Mouse (Mus musculus): ENCODE data around the gene Gin1. TPM values are rescaled to one million over a fixed set of nuclear protein-coding genes. Genes with fewer than 3 reads are reported as not detected.
"Not testable (repeated sequence)": the region's sequence is repeated elsewhere in the genome, so short reads cannot be mapped to it uniquely, and the experiment has no call there.

Gin1 gene
- polyA plus RNA-seq, 1 experiment from 2014 or later, result 14.9 TPM

DNA sequence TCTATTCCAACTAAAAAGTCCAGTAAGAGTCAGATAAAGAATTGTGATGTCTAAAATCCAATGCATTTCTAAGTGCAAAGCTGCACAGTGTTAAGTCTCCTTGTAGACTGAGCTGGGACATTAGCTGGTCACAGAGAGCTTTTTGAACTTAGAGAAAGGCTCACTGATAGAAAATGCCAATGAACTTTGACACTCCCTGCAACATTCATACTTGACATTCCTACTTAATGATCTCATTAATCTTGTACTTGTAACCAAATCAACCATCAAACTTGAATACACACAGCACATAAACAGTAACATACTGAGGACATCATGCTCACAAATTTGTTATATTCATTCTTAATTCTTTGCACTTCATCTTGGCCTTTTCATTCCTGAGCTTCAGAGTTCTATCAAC is 10.1 kb upstream of the Gin1 start:
- Histone ChIP-seq H3K9me3 (ENCODE audit: control insufficient read depth, low read length) (no peaks in the 10 kb centered on the region), H3K4me3 (ENCODE audit: low read depth, low read length) (no peak overlapping the region), H3K4me2 (ENCODE audit: low read length) (no peak overlapping the region), H3K27ac (ENCODE audit: low read depth) (no peak overlapping the region), H3K27me3 (replicated peaks; ENCODE audit: control insufficient read depth, insufficient read depth, low read length) (no peaks in the 10 kb centered on the region), H3K4me1 (replicated peaks; ENCODE audit: control insufficient read depth, insufficient read depth, low read length) (no peaks in the 10 kb centered on the region), H3K36me3 (ENCODE audit: control insufficient read depth, insufficient read depth, low read length) (peaks cover 22% of the 10 kb centered on the region), H3K9ac (ENCODE audit: low read length) (no peak overlapping the region)
- DNase-seq (ENCODE audit: low spot score) (no peak), ATAC-seq (replicated peaks; ENCODE audit: low FRiP score, low TSS enrichment, low read depth) (no peak)

DNA sequence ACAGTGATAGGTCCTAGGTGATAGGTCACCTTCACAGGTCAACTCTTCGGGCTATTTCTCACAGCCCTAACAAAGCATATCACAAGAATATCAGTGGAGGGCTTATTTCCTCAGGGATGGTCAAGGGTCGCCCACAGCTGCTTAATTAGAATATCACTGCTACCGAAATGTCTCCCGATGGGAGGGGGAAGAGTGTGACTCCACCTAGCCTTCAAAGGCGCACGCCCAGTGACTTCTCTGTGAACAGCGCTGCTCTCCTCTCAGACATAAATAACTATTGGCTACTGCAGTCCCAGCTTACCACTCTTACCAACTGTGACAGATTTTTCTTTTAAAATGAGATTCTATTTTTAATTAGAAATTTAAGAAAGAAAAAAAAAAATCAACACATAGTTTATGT is 9.4 kb upstream of the Gin1 start:
- no peaks in the 10 kb centered on the region for H3K27me3 ChIP-seq (replicated peaks; ENCODE audit: control insufficient read depth, insufficient read depth, low read length)
- H3K9ac ChIP-seq (ENCODE audit: low read length), result no peak overlapping the region
- no peaks in the 10 kb centered on the region for H3K4me1 ChIP-seq (replicated peaks; ENCODE audit: control insufficient read depth, insufficient read depth, low read length)
- H3K4me3 ChIP-seq (ENCODE audit: low read depth, low read length), result no peak overlapping the region
- no peak for DNase-seq (ENCODE audit: low spot score)
- no peak overlapping the region for H3K27ac ChIP-seq (ENCODE audit: low read depth)
- peaks cover 15% of the 10 kb centered on the region for H3K36me3 ChIP-seq (ENCODE audit: control insufficient read depth, insufficient read depth, low read length)
- ATAC-seq (replicated peaks; ENCODE audit: low FRiP score, low TSS enrichment, low read depth), result no peak
- WGBS, result 63% methylated on average over 7 of the region's 7 CpGs
- no peak overlapping the region for H3K4me2 ChIP-seq (ENCODE audit: low read length)
- H3K9me3 ChIP-seq (ENCODE audit: control insufficient read depth, low read length), result no peaks in the 10 kb centered on the region

GRCm38 (mm10) chr1:97761477-97761876 is 8.5 kb upstream of the Gin1 start:
- H3K27ac ChIP-seq (ENCODE audit: low read depth), result no peak overlapping the region
- H3K4me2 ChIP-seq (ENCODE audit: low read length), result no peak overlapping the region
- no peak for ATAC-seq (replicated peaks; ENCODE audit: low FRiP score, low TSS enrichment, low read depth)
- H3K9me3 ChIP-seq (ENCODE audit: control insufficient read depth, low read length), result no peaks in the 10 kb centered on the region
- no peak overlapping the region for H3K4me3 ChIP-seq (ENCODE audit: low read depth, low read length)
- H3K27me3 ChIP-seq (replicated peaks; ENCODE audit: control insufficient read depth, insufficient read depth, low read length), result no peaks in the 10 kb centered on the region
- H3K4me1 ChIP-seq (replicated peaks; ENCODE audit: control insufficient read depth, insufficient read depth, low read length), result no peaks in the 10 kb centered on the region
- peaks cover 13% of the 10 kb centered on the region for H3K36me3 ChIP-seq (ENCODE audit: control insufficient read depth, insufficient read depth, low read length)
- WGBS, result 90% methylated on average over 6 of the region's 6 CpGs
- no peak overlapping the region for H3K9ac ChIP-seq (ENCODE audit: low read length)
- no peak for DNase-seq (ENCODE audit: low spot score)

DNA sequence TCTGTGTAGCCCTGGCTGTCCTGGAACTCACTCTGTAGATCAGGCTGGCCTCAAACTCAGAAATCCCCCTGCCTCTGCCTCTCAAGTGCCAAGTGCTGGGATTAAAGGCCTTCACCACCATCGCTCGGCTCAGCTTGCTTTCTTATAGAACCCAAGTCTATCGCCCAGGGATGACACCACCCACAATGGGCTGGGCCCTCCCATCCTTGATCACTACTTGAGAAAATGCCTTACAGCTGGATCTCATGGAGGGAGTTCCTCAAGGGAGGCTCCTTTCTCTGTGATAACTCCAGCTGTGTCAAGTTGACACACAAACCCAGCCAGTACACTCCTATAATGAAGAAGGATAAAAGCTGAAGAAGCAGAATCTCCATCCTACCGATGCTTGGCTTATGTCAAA is 4.3 kb upstream of the Gin1 start:
- DNase-seq (ENCODE audit: low spot score); H3K27me3 ChIP-seq (replicated peaks; ENCODE audit: control insufficient read depth, insufficient read depth, low read length); H3K36me3 ChIP-seq (ENCODE audit: control insufficient read depth, insufficient read depth, low read length); H3K4me2 ChIP-seq (ENCODE audit: low read length); H3K9me3 ChIP-seq (ENCODE audit: control insufficient read depth, low read length); H3K4me3 ChIP-seq (ENCODE audit: low read depth, low read length); ATAC-seq (replicated peaks; ENCODE audit: low FRiP score, low TSS enrichment, low read depth); H3K9ac ChIP-seq (ENCODE audit: low read length); H3K27ac ChIP-seq (ENCODE audit: low read depth): not testable (repeated sequence)
- 77% methylated on average over 4 of the region's 4 CpGs for WGBS
- H3K4me1 ChIP-seq (replicated peaks; ENCODE audit: control insufficient read depth, insufficient read depth, low read length), result peaks cover 12% of the 10 kb centered on the region; the same call in 1 of the 2 replicates

DNA sequence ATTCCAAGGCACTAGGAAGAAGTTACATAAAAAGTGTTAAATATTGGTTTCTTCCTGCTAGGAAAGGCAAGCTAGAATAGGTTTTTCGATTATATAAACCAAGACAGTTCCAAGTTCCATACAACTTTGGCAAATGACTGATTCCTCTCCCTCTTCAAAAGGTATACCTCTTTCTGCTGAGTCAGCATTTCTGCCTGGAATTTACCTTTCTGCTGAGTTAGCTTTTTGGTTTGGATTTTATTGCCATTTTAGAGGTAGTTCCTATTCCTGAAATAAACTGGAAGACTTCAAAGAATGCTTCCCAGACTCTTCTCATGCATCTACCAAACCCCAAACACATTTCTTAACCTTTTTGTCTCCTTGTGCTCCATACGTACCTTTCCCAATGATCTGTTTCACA is 1.9 kb upstream of the Gin1 start:
- no peak overlapping the region for H3K9ac ChIP-seq (ENCODE audit: low read length)
- WGBS, result 82% methylated on average over 2 of the region's 2 CpGs
- no peaks in the 10 kb centered on the region for H3K36me3 ChIP-seq (ENCODE audit: control insufficient read depth, insufficient read depth, low read length)
- DNase-seq (ENCODE audit: low spot score), result no peak
- H3K9me3 ChIP-seq (ENCODE audit: control insufficient read depth, low read length), result no peaks in the 10 kb centered on the region
- H3K4me3 ChIP-seq (ENCODE audit: low read depth, low read length), result no peak overlapping the region; the same call in 1 of the 2 replicates
- peaks cover 15% of the 10 kb centered on the region for H3K4me1 ChIP-seq (replicated peaks; ENCODE audit: control insufficient read depth, insufficient read depth, low read length)
- peak overlapping the region; percentile 63 for H3K4me2 ChIP-seq (ENCODE audit: low read length)
- H3K27me3 ChIP-seq (replicated peaks; ENCODE audit: control insufficient read depth, insufficient read depth, low read length), result no peaks in the 10 kb centered on the region
- no peak overlapping the region for H3K27ac ChIP-seq (ENCODE audit: low read depth)
- no peak for ATAC-seq (replicated peaks; ENCODE audit: low FRiP score, low TSS enrichment, low read depth)

DNA sequence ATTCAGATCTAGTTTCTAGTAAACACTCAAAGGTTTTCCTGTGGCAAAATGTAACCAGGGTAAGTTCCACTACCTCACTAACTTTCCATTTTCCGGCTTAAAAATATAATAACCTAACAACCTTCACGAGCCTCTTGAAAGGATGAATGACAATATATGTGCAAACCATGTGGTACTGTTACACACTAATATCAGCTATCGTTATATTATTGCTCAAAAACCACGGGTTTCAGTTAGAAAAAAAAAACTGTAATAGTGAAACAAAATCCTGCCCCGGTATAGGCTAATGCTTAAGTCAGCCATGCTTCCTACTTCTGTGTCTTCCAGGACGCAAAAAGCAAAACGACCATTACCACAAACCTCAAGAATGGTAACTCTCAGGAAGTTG is 1.1 kb upstream of the Gin1 start:
- no peak; the same call in 1 of the 2 replicates for ATAC-seq (replicated peaks; ENCODE audit: low FRiP score, low TSS enrichment, low read depth)
- H3K36me3 ChIP-seq (ENCODE audit: control insufficient read depth, insufficient read depth, low read length), result no peaks in the 10 kb centered on the region
- no peaks in the 10 kb centered on the region for H3K27me3 ChIP-seq (replicated peaks; ENCODE audit: control insufficient read depth, insufficient read depth, low read length)
- H3K27ac ChIP-seq (ENCODE audit: low read depth), result peak overlapping the region; percentile 82
- peak overlapping the region; percentile 90 for H3K9ac ChIP-seq (ENCODE audit: low read length)
- H3K9me3 ChIP-seq (ENCODE audit: control insufficient read depth, low read length), result no peaks in the 10 kb centered on the region
- peak overlapping the region; percentile 99 for H3K4me3 ChIP-seq (ENCODE audit: low read depth, low read length)
- 8% methylated on average over 7 of the region's 7 CpGs for WGBS
- peaks cover 15% of the 10 kb centered on the region for H3K4me1 ChIP-seq (replicated peaks; ENCODE audit: control insufficient read depth, insufficient read depth, low read length)
- peak overlapping the region; percentile 63 for H3K4me2 ChIP-seq (ENCODE audit: low read length)
- no peak for DNase-seq (ENCODE audit: low spot score)

- ATAC-seq (replicated peaks; ENCODE audit: low FRiP score, low TSS enrichment, low read depth) (peak; percentile 61), DNase-seq (ENCODE audit: low spot score) (peak; percentile 80)
- Histone ChIP-seq H3K9ac (ENCODE audit: low read length) (peak overlapping the region; percentile 90), H3K9me3 (ENCODE audit: control insufficient read depth, low read length) (no peaks in the 10 kb centered on the region), H3K27ac (ENCODE audit: low read depth) (peak overlapping the region; percentile 82), H3K27me3 (replicated peaks; ENCODE audit: control insufficient read depth, insufficient read depth, low read length) (no peaks in the 10 kb centered on the region), H3K36me3 (ENCODE audit: control insufficient read depth, insufficient read depth, low read length) (no peaks in the 10 kb centered on the region), H3K4me2 (ENCODE audit: low read length) (peak overlapping the region; percentile 63), H3K4me3 (ENCODE audit: low read depth, low read length) (peak overlapping the region; percentile 99), H3K4me1 (replicated peaks; ENCODE audit: control insufficient read depth, insufficient read depth, low read length) (peaks cover 15% of the 10 kb centered on the region)
- under 1% methylated on average over 40 of the region's 40 CpGs for WGBS
Observed at GRCm38 (mm10) chr1:97769294-97769903, 573 bp upstream of the Gin1 start.

GRCm38 (mm10) chr1:97771118-97771517 is 1.1 kb downstream of the Gin1 start:
- H3K4me3 ChIP-seq (ENCODE audit: low read depth, low read length), result peak overlapping the region; percentile 99
- no peaks in the 10 kb centered on the region; the same call in 1 of the 2 replicates for H3K36me3 ChIP-seq (ENCODE audit: control insufficient read depth, insufficient read depth, low read length)
- no peak overlapping the region for H3K27ac ChIP-seq (ENCODE audit: low read depth)
- peaks cover 15% of the 10 kb centered on the region for H3K4me1 ChIP-seq (replicated peaks; ENCODE audit: control insufficient read depth, insufficient read depth, low read length)
- DNase-seq (ENCODE audit: low spot score) (no peak), ATAC-seq (replicated peaks; ENCODE audit: low FRiP score, low TSS enrichment, low read depth) (no peak)
- H3K9me3 ChIP-seq (ENCODE audit: control insufficient read depth, low read length), result no peaks in the 10 kb centered on the region
- H3K4me2 ChIP-seq (ENCODE audit: low read length), result peak overlapping the region; percentile 73
- no peaks in the 10 kb centered on the region for H3K27me3 ChIP-seq (replicated peaks; ENCODE audit: control insufficient read depth, insufficient read depth, low read length)
- WGBS, result 72% methylated on average over 7 of the region's 7 CpGs
- H3K9ac ChIP-seq (ENCODE audit: low read length), result no peak overlapping the region

- Histone ChIP-seq H3K27me3 (replicated peaks; ENCODE audit: control insufficient read depth, insufficient read depth, low read length) (no peaks in the 10 kb centered on the region), H3K9me3 (ENCODE audit: control insufficient read depth, low read length) (no peaks in the 10 kb centered on the region), H3K4me1 (replicated peaks; ENCODE audit: control insufficient read depth, insufficient read depth, low read length) (peaks cover 15% of the 10 kb centered on the region), H3K9ac (ENCODE audit: low read length) (no peak overlapping the region), H3K4me3 (ENCODE audit: low read depth, low read length) (no peak overlapping the region), H3K4me2 (ENCODE audit: low read length) (no peak overlapping the region), H3K36me3 (ENCODE audit: control insufficient read depth, insufficient read depth, low read length) (no peaks in the 10 kb centered on the region; the same call in 1 of the 2 replicates), H3K27ac (ENCODE audit: low read depth) (no peak overlapping the region)
- 92% methylated on average over 5 of the region's 5 CpGs for WGBS
- ATAC-seq (replicated peaks; ENCODE audit: low FRiP score, low TSS enrichment, low read depth), result no peak
- DNase-seq (ENCODE audit: low spot score), result no peak
Observed at GRCm38 (mm10) chr1:97771727-97772126, 1.8 kb downstream of the Gin1 start.

Data from intestine, embryonic 14.5 days (tissue).